ENCODE assay signal across 10 mouse cellular contexts in the genomic region with DNA sequence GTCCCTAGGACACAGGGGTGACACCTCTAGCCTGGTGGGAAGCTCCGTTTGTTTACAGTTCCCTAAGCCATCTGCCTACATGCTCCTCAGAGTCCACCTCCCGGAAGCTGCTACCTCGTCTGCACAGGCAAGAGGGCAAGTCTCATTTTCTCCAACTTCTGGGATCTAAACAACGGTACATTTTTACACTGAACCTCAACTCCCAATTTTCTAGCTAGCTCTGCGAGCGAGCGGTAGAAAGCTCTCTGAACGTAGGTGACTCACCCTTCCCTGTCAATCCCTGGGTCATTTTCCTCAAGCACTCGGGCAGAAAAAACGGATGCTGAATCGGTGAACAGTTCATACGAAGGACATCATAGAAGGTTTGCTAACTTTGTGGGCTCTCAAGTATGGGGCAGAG.
DNase-seq lines count a peak whose midpoint lies in the region; ATAC-seq lines count a peak whose summit lies in the region.
"Had no signal": no experiment of that assay in that cellular context is flagged by ENCODE, and none has a peak within 500 bp of the region (broad histone marks: within the 10 kb centered on the region; RNA-seq: fewer than 3 reads in every experiment).

No protein-coding gene starts in this region.

- WGBS in hindbrain, embryonic 16.5 days: 38% methylated on average over 12 of the region's 12 CpGs
- WGBS in stomach, embryonic 16.5 days: 19% methylated on average over 12 of the region's 12 CpGs

- H3K4me1 ChIP-seq in hindbrain, embryonic 16.5 days (ENCODE audit: control insufficient read depth, insufficient read depth, low read depth, low read length): no peaks in the 10 kb centered on the region; the same call in 1 of the 2 replicates
- H3K4me1 ChIP-seq in stomach, embryonic 16.5 days (ENCODE audit: control insufficient read depth, insufficient read depth, low read length): peaks cover 30% of the 10 kb centered on the region

- H3K9me3 ChIP-seq in hindbrain, embryonic 16.5 days (ENCODE audit: control insufficient read depth, low read length): no peaks in the 10 kb centered on the region
- no peaks in the 10 kb centered on the region for H3K9me3 ChIP-seq in stomach, embryonic 16.5 days (replicated peaks; ENCODE audit: control insufficient read depth, low read length)
- H3K9me3 ChIP-seq: midbrain, embryonic 12.5 days had no signal

- no peak overlapping the region; the same call in 1 of the 2 replicates for H3K27ac ChIP-seq in hindbrain, embryonic 16.5 days (ENCODE audit: low read depth, low read length)
- peak overlapping the region; percentile 76 for H3K27ac ChIP-seq in stomach, embryonic 16.5 days (ENCODE audit: low read length)
- H3K27ac ChIP-seq: midbrain, embryonic 12.5 days had no signal

- H3K4me3 ChIP-seq in hindbrain, embryonic 16.5 days (ENCODE audit: low read length): no peak overlapping the region; the same call in 1 of the 2 replicates
- H3K4me3 ChIP-seq in stomach, embryonic 16.5 days (replicated peaks; ENCODE audit: low read length): peak overlapping the region; percentile 8; the same call in 1 of the 2 replicates
- H3K4me3 ChIP-seq: midbrain, embryonic 12.5 days had no signal

- no peak overlapping the region for H3K9ac ChIP-seq in hindbrain, embryonic 16.5 days (ENCODE audit: low read depth, low read length)
- peak overlapping the region; percentile 2; the same call in 1 of the 2 replicates for H3K9ac ChIP-seq in stomach, embryonic 16.5 days (ENCODE audit: low read length)
- H3K9ac ChIP-seq: midbrain, embryonic 12.5 days had no signal

- no peak for DNase-seq in frontal cortex, postnatal 10 days (ENCODE audit: low spot score in 2 of 2)
- peak; percentile 3 for DNase-seq in retina, adult 2 months (ENCODE audit: low read depth, low spot score)
- DNase-seq in retina, embryonic 14.5 days (ENCODE audit: low spot score): no peak
- no peak for DNase-seq in urinary bladder, adult 2 months (ENCODE audit: low spot score)
- DNase-seq in thymus, postnatal 0 days (ENCODE audit: low spot score): no peak

- no peaks in the 10 kb centered on the region for H3K36me3 ChIP-seq in hindbrain, embryonic 16.5 days (ENCODE audit: control insufficient read depth, insufficient read depth, low read length)
- H3K36me3 ChIP-seq in stomach, embryonic 16.5 days (ENCODE audit: control insufficient read depth, insufficient read depth, low read length): no peaks in the 10 kb centered on the region
- H3K36me3 ChIP-seq: midbrain, embryonic 12.5 days had no signal

- H3K4me2 ChIP-seq in hindbrain, embryonic 16.5 days (ENCODE audit: low read length): peak overlapping the region; percentile 49
- peak overlapping the region; percentile 45 for H3K4me2 ChIP-seq in stomach, embryonic 16.5 days (ENCODE audit: low read depth, low read length)
- H3K4me2 ChIP-seq: midbrain, embryonic 12.5 days had no signal

- peak; percentile 60 for ATAC-seq in frontal cortex, adult (ENCODE audit: low TSS enrichment)
- ATAC-seq in hindbrain, embryonic 16.5 days: no peak
- peak; percentile 16; the same call in 1 of the 2 replicates for ATAC-seq in stomach, embryonic 16.5 days (ENCODE audit: insufficient read depth, low FRiP score)

- H3K27me3 ChIP-seq in hindbrain, embryonic 16.5 days (replicated peaks; ENCODE audit: control insufficient read depth, insufficient read depth, low read length): no peaks in the 10 kb centered on the region
- H3K27me3 ChIP-seq in stomach, embryonic 16.5 days (ENCODE audit: control insufficient read depth, insufficient read depth, low read length): no peaks in the 10 kb centered on the region
- H3K27me3 ChIP-seq: CH12.LX had no signal
